Mouse (Mus musculus) macrophage (primary cell): ENCODE data around the gene Paqr5. TPM values are rescaled to one million over a fixed set of nuclear protein-coding genes. Genes with fewer than 3 reads are reported as not detected.
A peak's percentile ranks its signal among the peaks of the same experiment; 100 is the strongest.

Experiments
- H3K27ac ChIP-seq: fragments of 350-480 bp; formaldehyde crosslinking; 2 replicates; pipeline ENCODE4 v1.9.0; 2021
- H3K36me3 ChIP-seq: fragments of 350-480 bp; formaldehyde crosslinking; 2 replicates; pipeline ENCODE4 v1.9.0; 2021; ENCODE audit errors: inconsistent target
- H3K4me3 ChIP-seq: fragments of 350-480 bp; formaldehyde crosslinking; 2 replicates; pipeline ENCODE4 v1.9.0; 2021; ENCODE audit errors: inconsistent target
- H3K79me2 ChIP-seq: fragments of 350-480 bp; formaldehyde crosslinking; 2 replicates; pipeline ENCODE4 v1.9.0; 2021; ENCODE audit errors: inconsistent target
- WGBS: methylation state at CpG from one replicate; pipeline ENCODE4 v1.1.7; 2026; ENCODE audit warnings: inconsistent platforms; ENCODE audit not compliant: missing documents; 5-methylcytosine and 5-hydroxymethylcytosine counted together
- polyA plus RNA-seq: library from polyadenylated mRNA; stranded (reverse); fragments of 250-400 nt; gene quantifications from 3 replicates; pipeline ENCODE4 v1.2.4, GENCODE M21; 2018; ENCODE audit warnings: inconsistent platforms
- total RNA-seq, 78 experiments: library from RNA; depleted of rRNA; stranded (reverse); fragments of 250-400 nt; gene quantifications; 1 replicate in 9 of 78; 2 replicates in 24 of 78; 3 replicates in 43 of 78; 4 replicates in 2 of 78; pipeline ENCODE4 v1.2.4; 2018; ENCODE audit warnings: inconsistent platforms in 56 of 78

The Paqr5 gene
- total RNA-seq (2018; cell fraction: chromatin; rRNA removed), result under 1 TPM in 4 of 26 experiments, not detected in 22; 0.20 to 0.33 (median 0.25) TPM
- under 1 TPM in 25 of 26 experiments, not detected in 1; 0.03 to 0.39 (median 0.10) TPM for total RNA-seq (2018; cell fraction: cytosol; rRNA removed)
- total RNA-seq (2018; cell fraction: nucleus; rRNA removed), result under 1 TPM in 7 of 26 experiments, not detected in 19; 0.13 to 0.64 (median 0.21) TPM
- 0.09 to 0.14 TPM (median 0.11 TPM) in 3 replicates for polyA plus RNA-seq

DNA sequence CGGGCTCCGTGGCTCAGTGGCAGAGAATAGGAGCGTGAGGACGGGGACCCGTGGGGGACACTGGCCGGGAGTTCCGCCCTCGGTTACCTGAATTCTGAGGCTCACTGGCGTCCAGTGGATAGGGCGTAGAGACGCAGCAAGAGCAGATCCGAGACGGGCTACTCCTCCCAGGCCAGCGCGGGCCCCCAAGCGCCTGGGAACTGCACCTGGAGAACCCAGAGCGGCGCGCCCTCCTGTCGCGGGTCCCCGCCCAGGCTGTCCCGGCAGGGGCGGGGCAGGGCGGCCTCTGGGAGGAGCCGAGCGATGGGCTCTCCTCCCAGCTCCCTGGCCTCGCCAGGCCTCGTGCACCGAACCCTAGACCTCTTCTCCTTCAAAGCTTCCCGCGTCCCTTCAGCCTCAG is at the start of gene Paqr5:
TSS of gene Paqr5 (minus strand) at position 257 of the 400 bp plus-strand sequence.
- H3K79me2 ChIP-seq, result no peaks in the 10 kb centered on the region
- H3K36me3 ChIP-seq, result no peaks in the 10 kb centered on the region
- 3% methylated on average over 32 of the region's 32 CpGs for WGBS
- H3K4me3 ChIP-seq, result no peak within 1 kb of the TSS
- no peak within 1 kb of the TSS for H3K27ac ChIP-seq

DNA sequence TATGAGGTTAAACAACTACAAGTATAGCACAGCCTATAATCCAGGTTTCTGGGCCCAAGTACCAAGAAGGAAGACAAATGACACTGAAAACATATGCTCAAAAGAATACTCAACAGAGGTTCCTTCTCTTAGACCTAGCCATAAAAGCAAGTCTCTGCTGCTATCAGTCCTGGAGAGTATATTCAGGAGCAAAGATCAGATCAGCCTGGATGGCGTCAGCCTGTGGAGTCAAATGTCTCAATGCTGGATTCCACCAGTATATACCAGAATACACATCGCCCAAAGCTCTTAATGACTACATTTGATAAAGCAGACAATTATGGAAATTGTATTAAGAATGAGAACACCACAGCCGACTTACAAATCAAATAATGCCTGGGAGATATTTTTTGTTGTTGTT is 35.6 kb upstream of the Paqr5 start:
- 100% methylated on average over 3 of the region's 3 CpGs for WGBS
- no peak overlapping the region for H3K4me3 ChIP-seq
- no peak overlapping the region for H3K27ac ChIP-seq
- no peaks in the 10 kb centered on the region for H3K36me3 ChIP-seq
- no peaks in the 10 kb centered on the region for H3K79me2 ChIP-seq

DNA sequence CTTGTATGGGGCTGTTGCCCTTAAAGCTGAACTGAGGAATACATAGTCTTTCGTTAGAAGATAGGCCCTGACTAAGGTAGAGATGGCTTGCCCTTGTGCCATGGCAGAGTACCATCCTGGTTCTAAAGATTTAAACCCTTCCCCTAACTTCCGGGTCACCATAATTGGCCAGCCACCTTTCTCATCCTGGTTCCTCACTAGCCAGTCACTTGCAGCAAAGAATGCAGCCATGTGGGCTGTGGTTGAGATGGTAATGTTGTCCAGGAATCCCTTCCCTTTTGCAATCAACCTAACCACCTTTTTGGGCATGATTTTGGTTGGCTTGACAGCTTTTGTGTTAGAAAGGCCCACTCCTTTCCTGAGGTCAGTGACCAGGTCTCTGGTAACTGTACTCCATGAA is 33.8 kb upstream of the Paqr5 start:
- 100% methylated on average over 2 of the region's 2 CpGs for WGBS
- Histone ChIP-seq H3K4me3 (no peak overlapping the region), H3K27ac (no peak overlapping the region), H3K79me2 (no peaks in the 10 kb centered on the region), H3K36me3 (no peaks in the 10 kb centered on the region)

DNA sequence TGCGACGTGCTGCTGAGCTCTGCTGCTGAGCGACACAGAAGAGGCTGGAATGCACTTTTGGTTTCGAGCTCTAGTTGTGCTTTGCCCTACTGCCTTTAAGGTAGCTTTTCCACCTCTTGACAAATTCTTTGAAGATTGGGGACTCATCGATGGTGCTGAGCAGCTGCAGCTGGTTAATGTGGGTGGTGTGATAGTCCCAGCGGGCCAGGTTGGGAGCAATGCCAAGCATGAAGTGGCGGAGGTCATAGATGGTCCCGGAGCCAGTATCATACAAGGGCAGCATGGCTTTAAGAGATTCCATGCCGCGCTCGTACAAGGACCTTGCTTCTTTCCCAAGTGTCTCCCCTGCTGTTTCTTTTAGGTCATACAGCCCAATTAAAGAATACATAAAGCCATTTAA is 33.3 kb upstream of the Paqr5 start:
- no peaks in the 10 kb centered on the region for H3K79me2 ChIP-seq

DNA sequence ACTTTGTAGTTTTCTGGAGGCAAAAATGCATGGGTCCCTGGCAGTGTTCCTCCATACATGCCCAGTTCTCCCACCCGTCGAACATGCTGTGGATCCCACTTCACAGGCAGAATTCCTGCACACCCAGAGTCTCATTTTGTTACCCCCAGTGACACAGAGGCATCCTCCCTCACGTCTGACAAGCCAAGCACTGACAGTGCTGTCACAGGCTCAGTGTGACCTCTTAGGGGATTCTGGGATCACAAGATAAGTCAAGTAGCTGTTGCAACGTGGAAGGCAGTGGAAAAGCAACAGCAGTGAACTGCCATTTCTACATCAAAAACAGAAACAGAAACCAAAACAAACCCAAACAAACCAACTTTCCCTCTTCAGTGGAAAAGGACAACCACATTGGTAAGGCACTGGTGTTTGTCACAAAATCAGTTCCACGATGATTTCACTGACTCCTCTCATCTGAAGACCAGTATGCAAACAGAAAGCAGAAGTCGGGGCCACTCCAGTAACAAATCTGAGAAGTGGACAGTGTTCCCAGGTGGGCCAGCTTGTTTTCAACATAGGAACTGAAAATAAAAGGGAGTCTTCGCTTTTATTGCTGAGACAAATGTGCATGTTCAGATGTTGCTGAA is 31.3 kb upstream of the Paqr5 start:
- Histone ChIP-seq H3K4me3 (no peak overlapping the region; the same call in 1 of the 2 replicates), H3K36me3 (no peaks in the 10 kb centered on the region), H3K27ac (0 out of 2 replicates have a peak overlapping the region, but pooled peaks have one; percentile 7), H3K79me2 (no peaks in the 10 kb centered on the region)
- WGBS, result 30% methylated on average over 7 of the region's 7 CpGs

More for the DNA sequence above, 33.3 kb upstream of the Paqr5 start:
- Histone ChIP-seq H3K36me3 (no peaks in the 10 kb centered on the region), H3K4me3 (no peak overlapping the region), H3K27ac (no peak overlapping the region)
- WGBS, result 97% methylated on average over 11 of the region's 11 CpGs

DNA sequence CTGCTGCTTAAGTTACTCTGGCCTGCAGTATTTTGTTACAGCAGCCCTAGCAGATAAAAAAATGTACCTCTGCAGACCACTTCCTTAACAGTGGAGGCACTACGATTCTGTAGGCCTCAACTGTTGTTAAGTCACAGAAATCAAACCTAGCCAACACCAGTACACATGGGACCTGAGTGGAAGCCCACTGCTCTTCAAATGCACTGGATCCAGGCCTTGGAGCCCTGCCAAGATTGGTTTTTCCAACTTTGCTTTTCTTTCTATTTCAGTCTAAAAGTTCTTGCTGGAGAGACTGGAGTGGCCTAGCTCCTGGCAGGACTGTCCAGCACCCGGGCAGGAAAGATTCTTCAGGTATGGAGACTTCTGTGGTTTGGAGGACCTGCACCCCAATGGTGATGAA is 29.6 kb upstream of the Paqr5 start:
- H3K4me3 ChIP-seq, result no peak overlapping the region
- 88% methylated on average over 2 of the region's 2 CpGs for WGBS
- no peak overlapping the region for H3K27ac ChIP-seq
- H3K36me3 ChIP-seq, result no peaks in the 10 kb centered on the region
- H3K79me2 ChIP-seq, result no peaks in the 10 kb centered on the region

DNA sequence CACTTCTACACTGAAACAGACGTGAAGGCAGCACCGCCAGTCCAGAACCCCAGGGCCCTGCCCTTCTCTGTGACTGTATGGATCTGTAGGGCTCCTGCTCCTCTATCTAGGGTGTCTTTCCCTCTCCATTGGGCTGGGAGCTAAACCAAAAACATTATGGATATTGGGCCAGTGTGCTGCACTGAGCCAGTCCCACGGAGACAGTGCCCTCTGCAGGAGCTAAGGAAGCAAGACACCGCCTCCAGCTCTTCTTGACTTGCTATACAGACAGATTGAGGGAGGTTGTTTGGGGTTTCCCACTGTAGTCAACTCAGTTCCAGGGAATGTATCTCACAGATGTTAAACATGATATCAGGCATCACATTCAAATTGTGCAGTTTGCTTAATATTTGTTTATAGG is 24.1 kb upstream of the Paqr5 start:
- no peak overlapping the region for H3K27ac ChIP-seq
- no peaks in the 10 kb centered on the region for H3K36me3 ChIP-seq
- H3K79me2 ChIP-seq, result no peaks in the 10 kb centered on the region
- WGBS, result 69% methylated on average over 4 of the region's 4 CpGs
- no peak overlapping the region for H3K4me3 ChIP-seq

DNA sequence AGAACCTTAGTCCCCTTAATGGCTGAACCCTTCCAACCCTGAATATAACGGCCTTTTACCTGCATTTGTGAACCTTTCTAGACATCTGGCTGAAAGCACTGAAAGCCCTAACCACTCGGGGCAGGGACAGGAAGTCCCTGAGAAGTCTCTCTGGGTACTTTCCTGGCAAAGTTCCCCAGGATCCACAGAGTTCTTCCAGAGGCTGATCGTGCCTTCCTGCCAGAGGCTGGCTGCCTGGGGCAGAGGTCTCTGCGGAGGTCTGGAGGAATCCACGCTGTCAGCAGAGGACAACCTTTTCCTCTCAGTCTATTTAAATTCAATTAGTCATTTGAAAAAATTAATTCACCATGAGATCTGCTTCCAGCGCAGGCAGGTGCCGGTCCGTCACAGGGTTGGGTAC is 22.5 kb upstream of the Paqr5 start:
- Histone ChIP-seq H3K4me3 (no peak overlapping the region), H3K36me3 (no peaks in the 10 kb centered on the region), H3K79me2 (no peaks in the 10 kb centered on the region), H3K27ac (no peak overlapping the region)
- WGBS, result 67% methylated on average over 8 of the region's 8 CpGs

DNA sequence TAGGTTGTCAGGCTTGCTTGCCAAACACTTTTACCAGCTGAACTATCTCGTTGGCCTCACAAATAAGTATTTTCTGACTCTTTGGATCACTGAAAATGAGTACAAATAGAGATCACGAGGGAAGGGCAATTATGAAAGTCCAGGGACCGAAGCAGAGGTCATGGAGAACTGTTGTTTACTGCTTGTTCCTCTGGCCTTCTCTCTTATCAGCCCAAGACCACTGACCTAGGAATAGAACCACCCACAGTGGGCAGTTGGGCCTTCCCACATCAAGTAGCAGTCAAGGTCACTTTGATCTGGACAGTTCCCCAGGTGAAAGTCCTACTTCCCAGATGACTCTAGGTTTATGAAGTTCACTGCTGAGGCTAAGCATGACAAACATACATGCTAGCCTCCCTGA is 15.5 kb upstream of the Paqr5 start:
- Histone ChIP-seq H3K79me2 (no peaks in the 10 kb centered on the region), H3K4me3 (no peak overlapping the region), H3K36me3 (no peaks in the 10 kb centered on the region), H3K27ac (no peak overlapping the region)
- WGBS, result 88% methylated on average over 3 of the region's 3 CpGs

DNA sequence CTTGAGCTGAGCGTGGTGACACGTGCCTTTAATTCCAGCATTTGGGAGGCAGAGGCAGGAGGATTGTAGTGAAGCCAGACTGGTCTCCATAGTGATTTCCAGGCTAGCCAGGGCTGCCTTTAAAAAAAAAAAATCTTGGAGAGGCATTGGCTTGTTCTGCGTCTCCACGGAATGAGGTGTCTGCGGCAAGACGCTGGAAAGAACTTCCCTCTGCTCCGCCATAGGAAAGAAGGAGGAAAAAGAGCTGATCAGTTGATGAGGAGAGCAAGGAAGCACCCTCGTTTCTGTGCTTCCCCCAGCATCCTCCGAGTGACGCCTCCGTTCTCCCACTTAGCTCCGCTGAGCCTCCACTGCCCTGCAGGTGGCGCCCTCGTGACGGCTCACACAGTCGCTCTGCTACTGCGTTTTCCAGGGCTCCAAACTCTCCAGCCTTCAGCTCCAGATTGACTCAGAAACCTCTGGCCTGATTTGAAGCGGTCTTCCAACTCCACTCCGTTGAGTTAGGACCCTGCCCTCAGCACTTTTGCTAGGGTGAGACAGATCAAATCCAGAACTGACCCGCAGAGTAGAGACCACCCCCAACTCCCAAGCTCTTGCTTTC is 13.5 kb upstream of the Paqr5 start:
- Histone ChIP-seq H3K27ac (no peak overlapping the region), H3K4me3 (no peak overlapping the region), H3K36me3 (no peaks in the 10 kb centered on the region), H3K79me2 (no peaks in the 10 kb centered on the region)
- 12% methylated on average over 20 of the region's 20 CpGs for WGBS

DNA sequence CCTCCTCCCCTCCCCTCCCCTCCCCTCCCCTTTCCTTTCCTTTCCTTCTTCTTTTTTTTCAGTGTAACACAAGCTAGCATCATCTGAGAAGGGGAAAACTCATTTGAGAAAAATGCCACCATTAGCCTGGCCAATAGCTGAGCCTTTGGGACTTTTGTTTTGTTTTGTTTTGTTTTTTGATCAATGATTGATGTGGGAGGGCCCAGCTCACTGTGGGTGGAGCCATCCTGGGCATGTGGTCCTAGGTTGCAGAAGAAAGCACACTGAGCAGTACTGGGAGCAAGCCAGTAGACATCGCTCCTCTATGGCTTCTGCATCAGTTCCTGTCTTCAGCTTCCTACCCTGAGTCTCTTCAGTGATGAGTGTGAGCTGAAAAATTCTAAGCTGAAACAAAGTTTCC is 9.2 kb upstream of the Paqr5 start:
- Histone ChIP-seq H3K27ac (no peak overlapping the region), H3K4me3 (no peak overlapping the region), H3K79me2 (no peaks in the 10 kb centered on the region), H3K36me3 (no peaks in the 10 kb centered on the region)
- 92% methylated on average over 1 of the region's 1 CpGs for WGBS

DNA sequence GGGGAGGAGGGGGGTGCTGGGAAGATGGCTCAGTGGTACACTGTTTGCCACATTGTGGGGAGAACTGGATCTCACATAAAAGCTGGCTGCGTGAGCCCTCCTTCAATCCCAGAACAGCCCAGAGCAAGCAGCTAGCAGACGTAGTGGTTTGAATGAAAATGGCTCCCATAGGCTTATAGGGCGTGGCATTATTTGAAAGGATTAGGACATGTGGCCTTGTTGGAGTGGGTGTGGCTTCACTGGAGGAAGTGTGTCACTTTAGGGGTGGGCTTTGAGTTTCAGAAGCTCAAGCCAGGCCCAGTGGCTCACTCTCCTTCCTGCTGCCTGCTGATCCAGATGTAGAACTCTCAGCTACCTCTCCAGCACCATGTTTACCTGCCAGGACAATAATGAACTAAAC is 5.5 kb upstream of the Paqr5 start:
- Histone ChIP-seq H3K79me2 (no peaks in the 10 kb centered on the region), H3K4me3 (no peak overlapping the region), H3K36me3 (no peaks in the 10 kb centered on the region), H3K27ac (no peak overlapping the region)
- WGBS, result 95% methylated on average over 3 of the region's 3 CpGs

DNA sequence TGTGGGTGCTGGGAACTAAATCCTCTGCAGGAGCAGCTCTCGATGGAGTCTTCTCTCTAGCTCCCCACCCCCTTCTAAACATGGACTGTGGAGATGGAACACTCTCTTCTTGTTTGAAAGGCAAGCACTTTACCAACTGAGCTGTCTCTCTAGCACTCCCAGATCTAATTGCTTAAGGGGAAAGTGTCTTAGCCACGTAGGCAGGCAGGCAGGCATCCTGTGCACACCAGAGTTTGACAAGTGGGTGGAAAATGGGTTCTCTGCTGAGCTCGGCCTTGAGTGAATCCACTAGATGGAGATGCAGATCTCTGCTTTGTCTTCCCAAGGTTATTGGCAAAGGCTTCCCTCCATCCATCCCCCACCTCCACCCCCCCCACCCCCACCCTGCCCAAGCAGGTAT is 1.4 kb upstream of the Paqr5 start:
- Histone ChIP-seq H3K27ac (no peak overlapping the region), H3K79me2 (no peaks in the 10 kb centered on the region), H3K4me3 (no peak overlapping the region), H3K36me3 (no peaks in the 10 kb centered on the region)
- 72% methylated on average over 3 of the region's 3 CpGs for WGBS

DNA sequence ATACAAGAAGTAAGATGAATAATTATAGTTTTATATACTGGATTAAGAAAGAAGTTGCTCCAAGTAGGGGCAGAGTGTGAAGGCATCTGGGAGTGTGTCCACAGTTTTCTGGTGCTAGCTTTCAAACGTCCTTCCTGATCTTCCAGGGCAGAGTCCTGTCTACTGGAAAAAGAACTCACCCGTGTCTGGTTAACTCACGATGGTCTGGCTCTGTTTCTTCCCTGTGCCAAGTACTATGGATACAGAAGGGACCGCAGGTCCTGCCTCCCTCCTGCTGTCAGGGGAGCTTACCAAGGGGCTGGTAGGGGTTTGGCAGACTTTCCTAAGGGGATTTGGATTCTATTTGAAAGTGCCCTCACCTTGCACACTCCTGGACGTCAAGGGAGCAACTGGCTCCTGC is 1.6 kb downstream of the Paqr5 start:
- Histone ChIP-seq H3K79me2 (no peaks in the 10 kb centered on the region), H3K36me3 (no peaks in the 10 kb centered on the region), H3K4me3 (no peak overlapping the region), H3K27ac (no peak overlapping the region)
- 86% methylated on average over 5 of the region's 5 CpGs for WGBS

DNA sequence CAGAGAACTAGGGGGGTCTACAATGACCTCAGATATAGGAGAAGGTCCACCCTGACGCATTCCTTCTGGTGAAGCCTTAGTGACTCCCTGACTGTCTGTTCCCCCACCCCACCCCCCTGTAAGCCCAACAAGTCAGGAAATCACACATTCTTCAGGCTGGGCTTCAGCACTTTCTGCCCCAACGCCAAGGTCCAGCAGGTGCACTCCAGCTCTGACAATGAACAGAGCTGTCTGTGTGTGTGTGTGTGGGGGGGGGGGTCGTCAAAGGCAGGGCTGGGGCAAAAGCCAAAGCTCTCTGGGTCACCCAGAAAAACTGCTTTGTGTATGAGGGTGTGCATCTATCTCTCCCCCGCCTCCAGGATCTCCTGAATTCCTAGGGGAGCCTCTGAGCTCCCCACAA is 2.8 kb downstream of the Paqr5 start:
- Histone ChIP-seq H3K4me3 (no peak overlapping the region), H3K79me2 (no peaks in the 10 kb centered on the region), H3K36me3 (no peaks in the 10 kb centered on the region), H3K27ac (no peak overlapping the region)
- 65% methylated on average over 4 of the region's 4 CpGs for WGBS
